Mouse (Mus musculus) lung, postnatal 0 days (tissue): ENCODE results near the gene Tepp.

Source experiments
- CTCF ChIP-seq: IDR thresholded peaks from 2 replicates; pipeline ENCODE4 v1.5.1; 2016; ENCODE audit warnings: antibody characterized with exemption, mild to moderate bottlenecking
- EP300 ChIP-seq: IDR thresholded peaks from 2 replicates; pipeline ENCODE4 v1.6.1; 2016; ENCODE audit warnings: antibody characterized with exemption, mild to moderate bottlenecking, control low read depth

- TF ChIP-seq CTCF = no peak
- no peak for TF ChIP-seq EP300
Observed at GRCm38 (mm10) chr8:95306431-95306830, 3.9 kb upstream of the Tepp start, which contains the start of gene Cngb1.
